Mouse (Mus musculus): ENCODE measurements around the gene Lrrc57. TPM values are rescaled to one million over a fixed set of nuclear protein-coding genes. Genes with fewer than 3 reads are reported as not detected.
"Not testable (repeated sequence)": the region's sequence is repeated elsewhere in the genome, so short reads cannot be mapped to it uniquely, and the experiment has no call there.

Lrrc57 gene
- polyA plus RNA-seq, 2 experiments from 2014 or later, result 30.7 to 32.2 TPM

GRCm38 (mm10) chr2:120597734-120598133 lies 11.6 kb downstream of the Lrrc57 start:
- no peak for ATAC-seq

DNA sequence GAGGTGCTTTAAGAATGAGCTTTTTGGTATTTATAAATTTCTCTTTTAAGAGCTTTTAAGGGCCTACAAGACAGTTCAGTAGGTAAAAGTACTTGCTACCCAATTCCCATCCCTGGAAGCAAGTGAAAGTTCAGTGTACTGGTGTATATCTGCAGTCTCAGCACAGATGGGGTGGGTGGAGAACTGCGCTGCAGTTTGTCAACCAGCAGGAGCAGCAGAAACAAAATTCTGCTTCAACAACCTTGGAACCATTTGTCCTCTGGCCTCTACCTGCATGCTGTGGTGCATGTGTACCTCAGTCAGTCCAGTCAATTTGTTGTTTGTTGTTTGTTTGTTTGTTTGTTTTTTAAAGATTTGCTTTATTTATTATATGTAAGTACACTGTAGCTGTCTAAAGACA lies 17.1 kb downstream of the Lrrc57 start:
- no peak for ATAC-seq

DNA sequence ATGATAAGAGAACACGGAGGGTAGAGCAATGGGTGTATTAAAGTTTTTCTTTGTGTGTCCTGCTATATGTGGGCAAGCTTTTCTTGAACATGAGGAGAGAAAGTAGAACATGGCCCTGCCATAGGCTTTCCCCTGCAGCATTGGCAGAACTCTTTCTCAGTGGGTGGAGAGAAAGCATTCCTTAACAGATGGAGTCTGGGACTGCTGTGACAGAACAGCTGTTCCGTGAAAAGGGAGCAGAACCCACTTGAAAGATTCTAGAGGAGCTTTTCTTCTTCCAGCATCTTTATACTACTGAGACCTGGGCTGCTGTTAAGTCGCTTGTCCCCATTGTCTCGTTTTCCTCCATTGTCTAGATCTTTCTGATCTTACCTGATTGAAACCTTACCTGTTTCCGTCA lies 19.6 kb downstream of the Lrrc57 start:
- no peak for ATAC-seq

- peak; percentile 46 for ATAC-seq
These were observed 31.0 kb downstream of the Lrrc57 start for GRCm38 (mm10) chr2:120578286-120578685.

GRCm38 (mm10) chr2:120577799-120578198 lies 31.5 kb downstream of the Lrrc57 start:
- ATAC-seq, result no peak

DNA sequence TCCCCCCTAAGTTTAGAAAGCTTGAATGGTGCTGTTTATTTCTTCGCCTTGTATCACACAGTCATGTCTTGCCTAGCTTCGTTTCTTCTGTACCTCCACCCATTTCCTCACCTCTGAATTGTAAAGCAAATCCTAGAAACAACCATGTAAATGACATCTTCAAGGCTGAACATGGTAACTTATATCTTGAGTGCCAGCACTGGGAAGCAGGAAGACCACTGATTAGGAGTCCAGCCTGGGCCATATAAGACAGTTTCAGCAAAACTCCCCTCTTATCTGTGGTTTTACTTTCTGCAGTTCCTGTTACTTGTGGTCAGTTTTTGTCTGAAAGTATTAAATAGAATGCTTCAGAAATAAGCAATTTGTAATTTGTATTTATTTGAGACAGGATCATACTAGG lies 33.3 kb downstream of the Lrrc57 start:
- no peak for ATAC-seq

- no peak for ATAC-seq
These were observed 34.2 kb downstream of the Lrrc57 start for GRCm38 (mm10) chr2:120575121-120575520.

DNA sequence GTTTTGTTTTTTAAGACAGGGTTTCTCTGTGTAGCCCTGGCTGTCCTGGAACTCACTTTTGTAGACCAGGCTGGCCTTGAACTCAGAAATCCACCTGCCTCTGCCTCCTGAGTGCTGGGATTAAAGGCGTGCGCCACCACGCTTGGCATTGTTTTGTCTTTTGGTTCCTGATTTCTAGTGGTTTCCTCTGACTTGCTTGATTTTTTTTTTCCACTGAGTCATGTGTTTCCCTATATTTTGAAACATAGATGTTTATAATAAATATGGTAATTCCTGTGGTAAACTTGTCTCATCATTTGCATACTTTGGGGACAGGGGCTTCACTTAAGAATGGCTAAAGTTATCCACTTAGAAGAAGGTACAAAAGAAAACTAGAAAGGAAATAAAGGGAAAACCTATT lies 37.2 kb downstream of the Lrrc57 start:
- not testable (repeated sequence) for ATAC-seq

DNA sequence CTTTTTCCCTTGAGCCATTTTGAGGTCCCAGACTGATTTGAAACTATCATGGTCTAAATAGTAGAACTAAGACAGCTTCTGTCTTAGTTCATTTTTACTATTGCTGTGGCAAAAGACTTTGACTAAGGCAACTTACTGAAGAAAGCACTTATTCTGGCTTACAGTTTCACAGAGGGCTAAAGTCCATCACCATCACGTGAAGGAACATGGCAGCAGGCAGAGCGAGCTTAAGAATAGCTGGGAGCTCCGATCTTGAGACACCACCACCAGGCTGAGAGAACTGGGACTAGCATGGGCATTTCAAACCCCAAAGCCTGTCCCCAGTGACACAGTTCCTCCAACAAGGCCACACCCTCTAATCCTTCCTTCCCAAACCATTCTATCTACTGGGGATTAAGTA lies 38.2 kb downstream of the Lrrc57 start:
- no peak for ATAC-seq

DNA sequence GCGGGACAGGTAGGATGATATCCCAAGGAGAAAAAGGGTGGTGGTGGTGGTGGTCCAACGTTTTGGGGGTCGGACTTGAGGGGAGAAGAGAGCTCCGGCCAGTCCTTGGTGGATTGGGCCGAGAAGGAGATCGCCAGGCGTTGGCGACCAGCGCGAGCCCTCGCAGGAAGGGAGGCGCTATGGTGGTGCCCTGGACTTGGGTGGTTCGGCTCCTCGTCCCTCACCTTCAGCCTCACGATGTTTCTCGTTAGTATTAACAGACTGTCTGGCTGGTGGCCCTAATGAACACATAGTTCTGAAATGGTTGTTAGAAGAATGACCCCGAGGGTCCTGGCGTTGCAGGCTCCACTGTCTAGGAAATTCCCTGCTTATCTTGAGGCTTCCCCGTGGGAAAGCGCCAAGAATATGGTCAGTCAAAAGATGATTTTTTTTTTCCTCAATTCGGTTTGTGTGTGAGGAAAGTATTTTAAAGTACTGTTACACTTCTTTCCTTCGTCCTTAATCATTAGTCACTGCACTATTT lies 41.5 kb downstream of the Lrrc57 start:
- peak; percentile 27 for ATAC-seq

DNA sequence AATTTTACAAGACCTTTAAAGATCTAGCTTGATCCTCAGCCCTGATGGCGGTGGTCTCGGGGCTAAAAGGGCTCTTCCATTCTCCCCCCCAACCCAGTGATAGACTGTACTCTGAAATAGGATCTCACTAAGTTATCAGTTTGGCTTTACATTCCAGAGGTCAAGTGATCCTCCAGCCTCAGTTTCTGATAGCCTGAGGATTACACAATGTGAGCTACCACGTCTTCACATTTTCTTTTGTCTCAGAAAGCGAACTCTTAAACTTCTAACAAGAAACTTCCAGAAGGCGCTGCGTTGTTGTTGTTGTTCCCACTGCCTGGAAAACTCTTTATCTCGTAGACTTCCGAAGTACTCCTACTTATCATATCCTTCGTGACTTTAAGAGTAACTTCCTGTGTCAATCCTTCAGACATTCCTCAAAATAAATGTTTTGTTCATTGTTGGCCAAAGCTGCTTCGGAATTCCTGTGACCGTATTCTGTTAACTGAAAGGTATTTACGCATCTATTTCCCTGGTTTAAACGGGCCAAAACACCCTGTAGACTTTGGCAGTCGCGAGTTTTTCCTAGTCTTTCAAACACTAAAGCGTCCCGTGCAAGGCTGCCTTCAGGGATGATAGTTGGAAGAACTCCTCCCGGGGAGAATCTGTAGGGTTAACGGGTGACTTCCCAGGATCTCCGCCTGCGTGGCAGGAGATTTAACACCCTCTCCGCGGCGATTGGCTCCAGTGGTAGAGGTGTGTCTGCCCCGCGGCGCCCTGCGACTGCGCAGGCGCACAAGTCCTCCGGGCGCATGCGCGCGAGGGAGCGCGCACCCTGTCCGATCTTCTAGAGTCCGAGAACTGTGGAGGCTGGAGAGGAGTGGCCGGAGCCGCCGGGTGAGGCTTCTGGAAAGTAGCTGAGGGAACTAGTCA lies 42.2 kb downstream of the Lrrc57 start, which contains the start of gene Snap23:
Gene Snap23, plus strand, starts transcription at position 786 of the 912 bp plus-strand sequence.
- peak; percentile 79 for ATAC-seq

DNA sequence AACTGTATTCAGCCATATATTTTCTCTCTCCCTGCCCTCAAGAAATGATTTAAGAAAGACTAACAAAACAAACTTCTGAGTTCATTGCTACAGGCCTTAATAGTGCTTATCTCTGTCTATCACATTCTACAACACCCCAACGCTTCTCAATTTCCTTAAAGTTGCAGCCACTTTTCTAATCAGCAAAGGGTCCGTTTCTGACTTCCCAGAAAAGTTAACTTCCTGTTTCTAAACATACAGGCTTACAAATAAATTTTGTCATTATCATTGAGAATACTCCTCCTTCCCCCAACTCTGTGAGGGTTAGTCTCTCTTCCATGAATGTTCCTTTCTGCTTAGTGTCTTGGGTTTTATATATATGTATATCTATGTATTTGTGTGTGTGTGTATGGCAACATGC lies 44.0 kb downstream of the Lrrc57 start:
- ATAC-seq, result no peak

- not testable (repeated sequence) for ATAC-seq
These were observed 44.7 kb downstream of the Lrrc57 start for GRCm38 (mm10) chr2:120564548-120565188.

DNA sequence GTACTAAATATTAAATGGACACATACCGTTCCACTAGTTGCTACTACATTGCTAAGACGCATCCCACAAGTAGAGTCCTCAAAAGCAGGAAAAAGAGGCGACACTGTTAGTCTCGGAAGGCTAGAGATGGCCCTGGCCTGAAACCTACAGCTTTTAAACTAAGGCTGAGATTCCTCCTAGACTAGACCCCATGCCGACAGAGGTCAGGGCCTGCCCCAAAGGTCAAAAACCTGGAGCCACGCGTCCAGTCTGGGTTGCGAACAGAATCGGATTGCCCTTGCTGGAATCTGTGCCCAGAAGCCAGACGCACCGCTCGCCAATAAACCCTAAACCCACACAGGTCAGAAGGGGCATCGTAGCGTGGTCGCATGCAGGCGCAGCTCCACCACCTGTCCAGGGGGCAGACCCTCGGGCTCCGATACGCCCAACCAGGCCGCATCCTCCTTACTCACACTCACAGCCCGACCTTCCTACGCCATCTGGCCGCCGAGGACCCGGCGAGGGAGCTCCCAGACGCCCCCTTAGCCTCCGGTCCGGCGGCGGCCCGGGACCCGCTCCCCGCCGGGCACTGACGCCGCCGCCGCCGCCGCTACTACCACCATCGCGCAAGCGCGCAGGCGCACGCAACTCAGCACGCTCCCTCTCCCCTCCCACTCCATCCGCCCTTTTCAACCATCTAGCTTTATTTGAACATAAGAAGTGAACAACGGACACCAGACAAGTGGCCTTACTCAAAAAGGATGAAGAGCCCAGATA lies 45.9 kb downstream of the Lrrc57 start, which contains the start of gene Zfp106:
Gene Zfp106, minus strand, starts transcription at position 609 of the 756 bp plus-strand sequence.
- ATAC-seq, result peak; percentile 77

GRCm38 (mm10) chr2:120562859-120563234 lies 46.5 kb downstream of the Lrrc57 start:
- no peak for ATAC-seq

GRCm38 (mm10) chr2:120561524-120561923 lies 47.8 kb downstream of the Lrrc57 start:
- ATAC-seq, result no peak

GRCm38 (mm10) chr2:120558813-120559212 lies 50.5 kb downstream of the Lrrc57 start:
- no peak for ATAC-seq

DNA sequence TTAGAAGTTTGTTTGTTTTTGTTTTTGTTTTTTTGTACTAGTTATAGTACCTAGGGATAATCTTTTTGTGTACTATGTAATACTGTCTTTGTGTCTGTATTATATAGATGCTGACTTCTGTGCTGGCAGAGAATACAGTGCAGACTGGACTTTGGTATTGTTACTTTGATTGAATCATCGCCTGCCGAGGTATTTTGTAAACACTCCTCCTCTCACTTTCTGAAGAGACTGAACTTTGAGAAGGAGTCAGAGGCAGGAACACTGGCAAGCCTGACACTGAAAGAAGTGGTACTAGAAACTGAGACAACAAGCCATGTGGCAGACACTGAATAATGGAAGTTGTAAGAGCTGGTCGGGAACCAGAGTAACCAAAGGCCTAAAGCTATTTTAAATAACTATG lies 52.5 kb downstream of the Lrrc57 start:
- ATAC-seq, result no peak
